Mouse (Mus musculus): ENCODE results near the gene Gm3402. TPM values are rescaled to one million over a fixed set of nuclear protein-coding genes. Genes with fewer than 3 reads are reported as not detected.

Gene Gm3402
- total RNA-seq, 2 experiments from 2014 or later, result not detected

DNA sequence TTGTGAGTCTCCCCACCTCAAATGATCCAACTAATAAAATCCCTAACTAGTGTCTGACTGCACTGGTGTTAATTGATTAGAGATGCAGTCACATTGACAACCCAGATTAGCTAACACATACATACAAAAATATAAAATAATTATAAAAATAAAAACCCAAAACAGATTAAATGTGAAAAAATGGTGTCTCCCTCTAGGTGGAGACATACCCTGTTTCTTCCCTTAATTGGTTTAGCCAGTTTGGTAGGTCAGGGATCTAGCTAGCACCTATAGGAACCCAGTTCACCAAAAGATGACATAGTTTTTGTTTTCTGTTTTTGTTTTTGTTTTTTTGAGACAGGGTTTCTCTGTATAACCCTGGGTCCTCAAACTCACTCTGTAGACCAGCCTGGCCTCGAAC is 50.3 kb downstream of the Gm3402 start:
- DNase-seq (ENCODE audit: low spot score in 2 of 2), result no peak
- Histone ChIP-seq H3K4me3 (no peak overlapping the region), H3K27ac (no peak overlapping the region)
- TF ChIP-seq CTCF (conservative IDR thresholded peaks at IDR 0.05), result peak; percentile 62

Other genes with a start within 250 kb of the Gm3402 start
- 100 to 1,000 TPM; 103 to 107 TPM for gene Wasf3, start 129.1 kb upstream of the Gm3402 start, total RNA-seq (2021)
- gene Gm6408, start 32.2 kb upstream of the Gm3402 start, total RNA-seq (2021), result not detected
- gene Gm6370, start 22.8 kb upstream of the Gm3402 start, total RNA-seq (2021), result not detected
- not detected for gene 4930449I24Rik, start 11.7 kb upstream of the Gm3402 start, total RNA-seq (2021)
- not detected for gene Gm3404, start 11.7 kb downstream of the Gm3402 start, total RNA-seq (2021)
- gene Gm3409, start 23.5 kb downstream of the Gm3402 start, total RNA-seq (2021), result not detected
- gene Gm3415, start 42.0 kb downstream of the Gm3402 start, total RNA-seq (2021), result not detected
- 10 to 100 TPM; 37.1 to 45.2 TPM for gene Gpr12, start 71.1 kb downstream of the Gm3402 start, total RNA-seq (2021)